Mouse (Mus musculus): ENCODE data around the gene 4930535I16Rik. TPM values are rescaled to one million over a fixed set of nuclear protein-coding genes. Genes with fewer than 3 reads are reported as not detected.

Gene 4930535I16Rik
- polyA plus RNA-seq, 1 experiment from 2014 or later, result not detected

DNA sequence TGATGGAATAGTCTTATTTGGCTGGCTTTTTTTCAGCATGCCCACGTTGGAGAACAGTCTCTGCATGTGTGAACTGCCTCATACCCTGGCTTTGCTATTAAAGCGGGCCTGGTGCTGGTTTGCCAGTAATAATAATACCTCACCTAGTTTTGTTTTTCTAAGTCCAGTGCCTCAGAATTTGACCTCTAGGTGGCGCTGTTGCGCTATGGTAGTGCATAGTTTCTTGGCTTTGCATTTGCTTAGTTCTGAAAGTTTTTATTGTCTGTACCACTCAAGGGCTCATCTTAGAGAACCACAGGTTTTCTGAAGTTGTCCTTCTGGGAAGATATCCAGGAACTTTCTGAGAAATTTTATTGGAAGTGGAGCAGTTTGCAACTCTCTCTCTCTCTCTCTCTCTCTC is 22.0 kb upstream of the 4930535I16Rik start:
- Histone ChIP-seq H3K9me3 (no peaks in the 10 kb centered on the region), H3K36me3 (peaks cover 25% of the 10 kb centered on the region), H3K4me2 (replicated peaks) (no peak overlapping the region), H3K4me3 (no peak overlapping the region), H3K4me1 (no peaks in the 10 kb centered on the region), H3K27ac (no peak overlapping the region), H3K27me3 (no peaks in the 10 kb centered on the region), H3K9ac (no peak overlapping the region)
- 6% methylated on average over 4 of the region's 4 CpGs for WGBS
- ATAC-seq (ENCODE audit: low FRiP score, low read depth), result no peak

DNA sequence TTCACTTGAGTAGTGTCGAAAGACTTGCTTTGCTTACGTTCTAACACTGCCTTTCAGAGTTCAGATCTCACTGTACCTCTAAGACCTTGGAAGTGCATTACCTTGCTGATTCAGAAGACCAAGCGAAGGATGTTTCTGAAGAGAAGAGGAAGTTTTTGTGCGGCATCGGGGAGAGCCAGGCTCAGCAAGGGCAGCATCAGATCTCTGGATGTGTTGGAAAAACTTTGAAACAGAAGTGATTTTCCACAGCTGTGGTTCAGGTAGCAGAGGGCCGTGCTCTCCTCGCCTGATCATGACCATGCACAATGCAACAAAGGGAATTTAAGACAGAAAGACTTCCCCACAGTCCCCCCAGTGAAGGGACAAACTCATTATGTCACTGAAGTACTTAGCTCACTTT is 18.2 kb upstream of the 4930535I16Rik start:
- ATAC-seq (ENCODE audit: low FRiP score, low read depth), result no peak
- Histone ChIP-seq H3K4me2 (replicated peaks) (no peak overlapping the region), H3K9ac (no peak overlapping the region), H3K27ac (no peak overlapping the region), H3K4me1 (no peaks in the 10 kb centered on the region), H3K36me3 (peaks cover 56% of the 10 kb centered on the region), H3K4me3 (no peak overlapping the region), H3K27me3 (no peaks in the 10 kb centered on the region), H3K9me3 (no peaks in the 10 kb centered on the region)
- 94% methylated on average over 7 of the region's 7 CpGs for WGBS

DNA sequence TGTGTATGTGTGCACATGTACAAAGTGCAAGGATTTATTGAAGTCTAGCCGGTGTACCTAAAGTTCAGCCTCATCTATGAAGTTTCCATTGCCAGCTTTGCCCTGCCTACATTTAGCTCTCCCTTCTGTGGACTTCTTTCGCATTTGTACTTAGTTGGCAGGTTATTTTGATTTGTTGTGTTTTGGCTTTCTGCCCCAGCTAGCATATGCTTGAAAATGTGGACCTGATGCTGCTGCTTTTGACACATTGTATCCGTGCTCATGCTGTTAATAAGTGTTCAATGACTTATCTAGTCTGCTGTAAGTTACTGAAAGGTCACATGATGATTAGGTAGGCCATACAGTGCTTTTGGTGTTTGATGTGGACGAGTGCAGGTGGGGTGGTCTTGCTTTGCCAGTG is 16.5 kb upstream of the 4930535I16Rik start:
- no peak overlapping the region for H3K4me3 ChIP-seq
- H3K27ac ChIP-seq, result no peak overlapping the region
- no peak overlapping the region for H3K4me2 ChIP-seq (replicated peaks)
- no peaks in the 10 kb centered on the region for H3K9me3 ChIP-seq
- no peaks in the 10 kb centered on the region for H3K27me3 ChIP-seq
- H3K36me3 ChIP-seq, result peaks cover 74% of the 10 kb centered on the region
- no peak overlapping the region for H3K9ac ChIP-seq
- no peaks in the 10 kb centered on the region for H3K4me1 ChIP-seq
- 84% methylated on average over 4 of the region's 4 CpGs for WGBS
- no peak for ATAC-seq (ENCODE audit: low FRiP score, low read depth)

DNA sequence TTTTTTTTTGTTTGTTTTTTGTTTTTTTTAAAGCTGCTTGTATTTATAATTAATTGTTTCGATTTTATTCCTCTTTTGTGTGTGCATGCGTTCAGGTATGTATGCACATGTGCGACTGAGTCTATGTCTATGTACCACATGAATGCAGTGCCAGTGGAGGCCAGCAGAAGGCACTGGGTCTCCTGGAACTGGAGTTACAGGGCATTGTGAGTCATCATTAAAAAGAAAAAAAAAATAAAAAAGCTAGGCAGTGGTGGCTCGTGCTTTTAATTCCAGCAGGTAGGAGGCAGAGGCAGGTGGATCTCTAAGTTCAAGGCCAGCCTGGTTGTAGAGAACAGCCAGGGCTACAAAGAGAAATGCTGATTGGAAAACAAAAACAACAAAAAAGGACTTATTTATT is 12.2 kb upstream of the 4930535I16Rik start:
- H3K4me3 ChIP-seq, result no peak overlapping the region
- no peaks in the 10 kb centered on the region for H3K9me3 ChIP-seq
- H3K9ac ChIP-seq, result no peak overlapping the region
- H3K27ac ChIP-seq, result no peak overlapping the region
- no peak for ATAC-seq (ENCODE audit: low FRiP score, low read depth)
- no peaks in the 10 kb centered on the region for H3K4me1 ChIP-seq
- WGBS, result 96% methylated on average over 4 of the region's 4 CpGs
- no peaks in the 10 kb centered on the region for H3K27me3 ChIP-seq
- no peak overlapping the region for H3K4me2 ChIP-seq (replicated peaks)
- peaks cover 87% of the 10 kb centered on the region for H3K36me3 ChIP-seq

DNA sequence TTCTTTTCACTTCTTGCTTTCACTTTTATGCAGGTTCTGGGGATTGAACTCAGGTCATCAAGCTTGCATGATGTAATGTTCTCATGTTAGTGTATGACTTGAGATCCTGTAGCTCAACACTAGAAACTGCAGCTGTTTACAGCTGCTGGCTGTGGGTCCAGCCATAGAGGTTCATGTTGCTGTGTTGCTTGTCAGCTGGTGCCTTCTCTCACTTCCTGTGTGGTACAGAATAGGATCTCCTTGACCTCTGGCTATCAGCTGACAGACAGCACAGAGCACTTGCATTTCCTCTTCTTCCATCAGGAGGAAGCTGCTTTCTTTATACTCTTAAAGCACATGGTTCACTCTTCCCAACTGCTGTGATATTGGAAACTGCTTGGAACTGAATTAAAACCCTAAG is 10.1 kb upstream of the 4930535I16Rik start:
- Histone ChIP-seq H3K4me1 (no peaks in the 10 kb centered on the region), H3K36me3 (peaks cover 88% of the 10 kb centered on the region), H3K27ac (no peak overlapping the region), H3K4me2 (replicated peaks) (no peak overlapping the region), H3K9ac (no peak overlapping the region), H3K4me3 (no peak overlapping the region), H3K27me3 (no peaks in the 10 kb centered on the region), H3K9me3 (no peaks in the 10 kb centered on the region)
- ATAC-seq (ENCODE audit: low FRiP score, low read depth), result no peak

DNA sequence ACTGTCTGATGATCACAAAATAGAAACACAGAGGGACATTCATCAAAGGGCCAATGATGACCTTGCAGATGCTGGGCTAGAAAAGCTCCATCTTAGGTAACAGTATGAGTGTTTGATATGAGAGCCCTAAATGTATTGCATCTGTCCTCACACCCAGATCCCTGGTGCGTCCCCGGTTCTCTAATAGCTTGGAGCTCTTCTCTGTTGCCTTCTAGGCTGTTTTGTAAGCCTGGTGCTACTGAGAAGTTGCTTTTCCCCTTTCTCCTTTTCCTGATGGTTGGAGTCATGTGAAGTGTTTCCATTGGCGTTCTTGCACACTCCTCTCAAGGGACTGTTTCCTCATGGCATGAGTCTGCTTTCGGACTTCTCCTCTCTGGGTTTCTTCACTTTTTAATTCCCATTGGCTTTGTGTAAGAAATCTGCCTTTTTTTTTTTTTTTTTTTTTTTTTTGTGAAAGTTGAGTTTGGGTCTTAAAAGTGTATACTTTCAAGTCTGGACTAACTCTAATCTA is 3.3 kb upstream of the 4930535I16Rik start:
- no peaks in the 10 kb centered on the region for H3K27me3 ChIP-seq
- H3K4me1 ChIP-seq, result peaks cover 15% of the 10 kb centered on the region
- ATAC-seq (ENCODE audit: low FRiP score, low read depth), result no peak
- H3K4me2 ChIP-seq (replicated peaks), result no peak overlapping the region
- no peak overlapping the region; the same call in 1 of the 2 replicates for H3K9ac ChIP-seq
- WGBS, result 88% methylated on average over 4 of the region's 4 CpGs
- H3K4me3 ChIP-seq, result no peak overlapping the region
- no peak overlapping the region for H3K27ac ChIP-seq
- H3K9me3 ChIP-seq, result no peaks in the 10 kb centered on the region
- H3K36me3 ChIP-seq, result peaks cover 50% of the 10 kb centered on the region

DNA sequence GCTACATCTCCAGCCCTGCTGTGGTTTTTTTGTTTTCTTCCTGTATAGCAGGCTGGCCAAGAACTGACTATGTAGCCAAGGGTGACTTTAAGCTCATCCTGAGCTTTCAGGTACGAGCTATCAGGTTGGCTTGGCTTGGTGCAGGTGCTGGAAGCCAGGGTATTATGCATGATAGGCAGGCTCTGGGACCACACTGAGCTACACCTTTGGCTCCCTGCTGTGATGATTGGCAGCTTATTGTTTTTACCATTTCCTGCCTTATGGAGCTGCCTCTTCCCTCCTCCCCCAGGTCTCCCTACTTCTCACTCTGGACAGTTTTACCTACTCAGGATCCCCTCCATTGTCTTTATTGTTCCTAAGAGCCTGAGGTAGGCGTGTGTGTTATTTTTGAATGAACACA is 1.0 kb upstream of the 4930535I16Rik start:
- no peaks in the 10 kb centered on the region for H3K9me3 ChIP-seq
- H3K9ac ChIP-seq, result peak overlapping the region; percentile 95; the same call in 1 of the 2 replicates

DNA sequence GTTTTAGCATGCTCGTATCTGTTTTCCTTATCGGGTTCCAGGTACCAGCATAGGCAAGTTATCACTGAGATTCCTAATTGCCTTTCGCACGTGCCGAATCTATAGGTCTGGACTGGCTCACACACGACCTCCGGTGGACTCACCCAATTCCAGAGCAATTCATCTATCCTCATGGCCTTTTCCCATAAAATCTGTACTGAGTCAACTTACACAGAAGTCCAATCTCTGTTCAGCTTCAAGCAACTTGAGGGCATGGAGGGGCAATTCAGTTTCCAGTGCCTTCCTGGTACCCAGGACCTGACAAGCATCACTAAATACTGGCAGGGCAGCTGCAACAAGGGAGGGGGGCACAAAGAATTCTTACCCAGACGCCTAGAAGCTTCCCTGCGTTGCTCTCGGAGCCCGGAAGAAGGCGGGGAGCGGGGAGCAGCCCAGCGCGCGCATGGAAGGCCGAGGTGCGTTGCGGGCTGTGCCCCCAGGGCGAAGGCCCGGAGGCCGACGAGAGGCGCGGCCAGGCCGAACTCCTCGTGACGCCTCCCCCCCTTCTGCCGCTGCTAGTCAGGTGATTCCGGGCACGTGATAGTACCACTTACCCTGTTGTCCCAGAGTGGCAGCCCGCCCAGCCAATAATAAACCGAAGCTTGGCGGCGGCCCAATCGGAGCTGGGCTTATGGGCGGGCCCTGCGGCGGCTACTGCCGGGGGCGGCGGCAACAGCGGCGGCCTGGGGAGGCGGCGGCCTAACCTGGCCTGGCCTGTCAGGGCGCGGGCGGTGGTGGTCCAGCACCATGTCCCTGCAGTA is 874 bp downstream of the 4930535I16Rik start, which contains the start of gene Rragc:
Rragc (plus strand) TSS at position 699 of the 800 bp plus-strand sequence.
- Histone ChIP-seq H3K4me1 (peaks cover 22% of the 10 kb centered on the region), H3K27me3 (no peaks in the 10 kb centered on the region), H3K9me3 (no peaks in the 10 kb centered on the region), H3K4me2 (replicated peaks) (peak within 1 kb of the TSS; percentile 90), H3K27ac (peak within 1 kb of the TSS; percentile 70; the same call in 1 of the 2 replicates), H3K9ac (peak within 1 kb of the TSS; percentile 95), H3K4me3 (peak within 1 kb of the TSS; percentile 99), H3K36me3 (peaks cover 37% of the 10 kb centered on the region)
- WGBS, result under 1% methylated on average over 49 of the region's 49 CpGs
- ATAC-seq (ENCODE audit: low FRiP score, low read depth), result peak; percentile 100

More for the DNA sequence above, 1.0 kb upstream of the 4930535I16Rik start:
- no peak for ATAC-seq (ENCODE audit: low FRiP score, low read depth)
- Histone ChIP-seq H3K4me1 (peaks cover 22% of the 10 kb centered on the region), H3K4me2 (replicated peaks) (peak overlapping the region; percentile 90), H3K4me3 (peak overlapping the region; percentile 99), H3K27me3 (no peaks in the 10 kb centered on the region), H3K36me3 (peaks cover 36% of the 10 kb centered on the region), H3K27ac (no peak overlapping the region)
- WGBS, result 84% methylated on average over 2 of the region's 2 CpGs

DNA sequence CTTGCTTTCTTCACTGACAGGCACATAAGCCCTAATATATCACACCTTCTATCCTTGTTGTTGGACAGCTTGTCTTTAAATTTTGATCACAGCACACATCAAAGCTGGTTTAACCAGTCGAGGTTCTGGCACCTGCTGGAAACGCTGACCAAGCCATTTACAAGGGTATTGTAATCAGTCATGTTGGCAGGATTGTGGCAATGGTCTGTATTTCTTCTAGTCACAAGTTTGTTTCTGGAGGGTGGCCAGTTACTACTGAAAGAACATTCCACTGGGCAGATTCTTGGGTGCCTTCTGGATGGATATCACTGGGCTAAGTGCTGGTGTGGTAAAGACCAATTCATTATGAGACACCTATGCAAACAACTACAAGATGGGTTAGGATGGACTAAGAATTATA is 5.4 kb downstream of the 4930535I16Rik start:
- no peaks in the 10 kb centered on the region for H3K9me3 ChIP-seq
- H3K4me2 ChIP-seq (replicated peaks), result no peak overlapping the region
- peaks cover 50% of the 10 kb centered on the region for H3K36me3 ChIP-seq
- no peak overlapping the region for H3K4me3 ChIP-seq
- WGBS, result 54% methylated on average over 2 of the region's 2 CpGs
- peaks cover 11% of the 10 kb centered on the region for H3K4me1 ChIP-seq
- no peak for ATAC-seq (ENCODE audit: low FRiP score, low read depth)
- no peak overlapping the region for H3K9ac ChIP-seq
- no peaks in the 10 kb centered on the region for H3K27me3 ChIP-seq
- H3K27ac ChIP-seq, result no peak overlapping the region

DNA sequence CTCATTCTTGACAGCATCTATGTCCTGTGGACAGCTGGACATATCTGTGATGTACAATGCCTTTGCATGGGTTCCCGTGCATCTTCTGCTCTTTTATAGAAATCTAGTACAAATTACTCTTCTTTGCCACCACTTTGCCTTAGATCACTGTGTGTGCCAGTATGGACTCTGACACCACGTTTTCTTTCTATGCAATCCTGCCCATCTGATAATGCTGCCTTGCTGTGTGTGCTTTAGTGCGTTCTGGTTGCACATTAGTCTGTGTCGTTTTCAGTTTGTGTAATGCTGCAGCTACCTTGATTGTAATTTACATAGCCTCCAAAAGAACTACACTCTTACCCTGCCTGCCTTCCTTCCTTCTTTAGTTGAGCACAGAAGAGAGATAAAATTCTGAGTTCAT is 6.3 kb downstream of the 4930535I16Rik start:
- WGBS, result 90% methylated on average over 4 of the region's 4 CpGs
- peaks cover 50% of the 10 kb centered on the region for H3K36me3 ChIP-seq
- peaks cover 10% of the 10 kb centered on the region for H3K4me1 ChIP-seq
- H3K9me3 ChIP-seq, result no peaks in the 10 kb centered on the region
- H3K27me3 ChIP-seq, result no peaks in the 10 kb centered on the region
- H3K27ac ChIP-seq, result no peak overlapping the region
- H3K4me3 ChIP-seq, result no peak overlapping the region
- no peak overlapping the region for H3K4me2 ChIP-seq (replicated peaks)
- H3K9ac ChIP-seq, result no peak overlapping the region
- ATAC-seq (ENCODE audit: low FRiP score, low read depth), result no peak

DNA sequence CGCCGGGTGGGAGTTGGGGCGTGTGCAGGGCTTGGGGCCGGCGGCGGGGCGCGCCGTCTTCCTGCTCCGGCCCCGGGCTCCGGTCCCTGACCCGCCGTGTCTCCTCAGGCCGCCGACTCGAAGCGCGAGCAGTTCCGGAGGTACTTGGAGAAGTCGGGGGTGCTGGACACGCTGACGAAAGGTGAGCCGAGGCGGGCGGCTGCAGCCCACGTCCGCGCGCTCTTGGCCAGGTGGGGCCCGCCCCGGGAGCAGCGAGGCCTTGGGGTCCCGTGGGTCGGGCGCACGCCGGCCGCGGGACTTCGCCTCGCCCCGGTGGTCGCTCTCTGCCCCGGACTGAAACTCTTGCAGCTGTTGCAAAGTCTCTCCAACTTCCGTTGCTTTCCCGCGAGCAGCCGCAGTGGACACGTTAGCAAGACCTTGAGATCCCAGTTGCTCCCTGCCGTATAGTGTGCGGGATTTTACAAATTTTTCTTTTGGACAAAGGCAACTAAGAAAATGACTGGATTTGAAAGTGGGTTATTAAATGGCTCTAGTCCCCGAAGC is 12.6 kb downstream of the 4930535I16Rik start:
- Histone ChIP-seq H3K4me1 (peaks cover 14% of the 10 kb centered on the region), H3K9ac (peak overlapping the region; percentile 84), H3K27ac (peak overlapping the region; percentile 86), H3K4me2 (replicated peaks) (peak overlapping the region; percentile 72), H3K36me3 (peaks cover 20% of the 10 kb centered on the region), H3K27me3 (no peaks in the 10 kb centered on the region), H3K9me3 (no peaks in the 10 kb centered on the region), H3K4me3 (peak overlapping the region; percentile 78)
- no peak for ATAC-seq (ENCODE audit: low FRiP score, low read depth)
- under 1% methylated on average over 46 of the region's 53 CpGs for WGBS

DNA sequence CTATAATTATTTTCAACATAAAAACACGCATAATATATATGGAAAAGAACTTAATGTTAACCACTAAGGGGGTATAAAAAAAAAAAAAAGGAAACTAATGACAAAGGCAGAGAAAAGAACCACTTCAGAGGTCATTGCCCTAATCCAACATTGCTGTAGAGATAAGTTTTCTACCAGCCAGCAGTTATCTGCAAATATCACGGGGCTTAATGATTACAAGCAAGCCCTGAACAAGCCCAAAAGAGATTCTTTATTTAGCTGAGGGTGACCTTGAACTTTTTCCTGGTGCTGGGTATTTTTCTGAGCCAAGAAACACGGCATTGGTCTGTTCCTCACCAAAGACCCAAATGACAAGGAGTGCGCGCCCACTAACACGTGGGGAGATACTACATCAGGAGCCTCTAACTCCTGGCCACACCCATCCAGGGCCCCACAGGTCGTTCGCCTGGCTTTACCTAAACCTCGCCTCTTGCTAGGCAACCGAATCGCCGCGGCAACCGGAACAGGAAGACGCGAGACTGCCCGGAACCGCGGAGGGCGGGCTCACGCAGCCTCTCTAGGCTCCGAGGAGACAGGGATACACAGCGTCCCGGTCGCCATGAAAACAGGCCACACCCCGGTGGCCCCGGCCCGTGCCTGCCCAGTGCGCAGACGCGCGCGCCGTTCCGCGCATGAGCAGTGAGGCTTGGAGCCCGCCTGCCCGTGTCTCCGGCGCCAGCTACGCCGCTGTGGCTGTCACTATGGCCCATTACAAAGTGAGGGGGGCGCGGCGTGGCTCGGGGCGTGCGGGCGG is 13.3 kb downstream of the 4930535I16Rik start, which contains the start of gene Mycbp:
Mycbp (plus strand) TSS at position 500 of the 793 bp plus-strand sequence.
- peak within 1 kb of the TSS; percentile 72 for H3K4me2 ChIP-seq (replicated peaks)
- H3K9me3 ChIP-seq, result no peaks in the 10 kb centered on the region
- peak; percentile 100 for ATAC-seq (ENCODE audit: low FRiP score, low read depth)
- H3K9ac ChIP-seq, result peak within 1 kb of the TSS; percentile 84
- peak within 1 kb of the TSS; percentile 78 for H3K4me3 ChIP-seq
- H3K36me3 ChIP-seq, result peaks cover 14% of the 10 kb centered on the region; the same call in 1 of the 2 replicates
- H3K4me1 ChIP-seq, result peaks cover 14% of the 10 kb centered on the region
- no peaks in the 10 kb centered on the region for H3K27me3 ChIP-seq
- H3K27ac ChIP-seq, result peak within 1 kb of the TSS; percentile 86
- whole genome bisulfite sequencing, result 2% methylated on average over 49 of the region's 49 CpGs

Measured in limb, embryonic 13.5 days (tissue).